Mouse (Mus musculus) ES-E14 (cell line): ENCODE data around the gene Gm16451. TPM values are rescaled to one million over a fixed set of nuclear protein-coding genes. Genes with fewer than 3 reads are reported as not detected.
"Not testable (repeated sequence)": the region's sequence is repeated elsewhere in the genome, so short reads cannot be mapped to it uniquely, and the experiment has no call there.

Experiments
- DNase-seq: peaks from one replicate; pipeline ENCODE4 v3.0.0-alpha.2; 2013; ENCODE audit warnings: low read depth, low spot score
- H3K27ac ChIP-seq: 2 replicates; pipeline ENCODE4 v1.5.1; 2012; ENCODE audit warnings: low read depth, mild to moderate bottlenecking, low read length, moderate library complexity, mixed read lengths; ENCODE audit not compliant: poor library complexity, insufficient read depth, severe bottlenecking
- H3K36me3 ChIP-seq: 2 replicates; pipeline ENCODE4 v1.6.1; 2012; ENCODE audit warnings: mild to moderate bottlenecking, low read length, moderate library complexity, mixed read lengths; ENCODE audit not compliant: control insufficient read depth, poor library complexity, insufficient read depth, severe bottlenecking
- H3K4me1 ChIP-seq, 2 experiments: fragments of 150-350 bp in 1 of 2; sonication (generic) in 1 of 2; 2 replicates each; pipeline ENCODE4 v1.6.1; 2012; ENCODE audit warnings: low read length in 2 of 2, mild to moderate bottlenecking in 1 of 2, mixed read lengths in 1 of 2; ENCODE audit not compliant: control insufficient read depth in 2 of 2, insufficient read depth in 2 of 2, poor library complexity in 1 of 2
- H3K4me3 ChIP-seq, 2 experiments: fragments of 150-350 bp in 1 of 2; sonication (generic) in 1 of 2; 2 replicates each; pipeline ENCODE4 v1.5.1; 2012; ENCODE audit warnings: low read length in 2 of 2, low read depth in 1 of 2, mild to moderate bottlenecking in 1 of 2, mixed read lengths in 1 of 2; ENCODE audit not compliant: insufficient read depth in 1 of 2, poor library complexity in 1 of 2, severe bottlenecking in 1 of 2
- H3K9ac ChIP-seq: 2 replicates; pipeline ENCODE4 v1.6.1; 2012; ENCODE audit warnings: low read depth, mild to moderate bottlenecking, low read length, mixed read lengths; ENCODE audit not compliant: poor library complexity, insufficient read depth, severe bottlenecking
- H3K9me3 ChIP-seq: fragments of 150-350 bp; sonication (generic); 2 replicates; pipeline ENCODE4 v1.6.1; 2012; ENCODE audit warnings: low read depth, mild to moderate bottlenecking, low read length; ENCODE audit not compliant: control insufficient read depth, insufficient read depth
- in situ Hi-C, 2 experiments: fragments of 600-800 bp; cut with MboI; formaldehyde crosslinking; loops; one replicate each; pipeline ENCODE4 v1.15.1; 2025; ENCODE audit warnings: low sequenced_read_pairs in 2 of 2, inconsistent platforms in 1 of 2; ENCODE audit not compliant: unreplicated experiment in 2 of 2
- total RNA-seq: library from RNA; depleted of rRNA; stranded (reverse); fragments of 300-350 nt; gene quantifications from 2 replicates; pipeline ENCODE4 v1.2.3, GENCODE M21; 2012; rRNA removed

Gm16451 gene
- not detected in 2 replicates for total RNA-seq

DNA sequence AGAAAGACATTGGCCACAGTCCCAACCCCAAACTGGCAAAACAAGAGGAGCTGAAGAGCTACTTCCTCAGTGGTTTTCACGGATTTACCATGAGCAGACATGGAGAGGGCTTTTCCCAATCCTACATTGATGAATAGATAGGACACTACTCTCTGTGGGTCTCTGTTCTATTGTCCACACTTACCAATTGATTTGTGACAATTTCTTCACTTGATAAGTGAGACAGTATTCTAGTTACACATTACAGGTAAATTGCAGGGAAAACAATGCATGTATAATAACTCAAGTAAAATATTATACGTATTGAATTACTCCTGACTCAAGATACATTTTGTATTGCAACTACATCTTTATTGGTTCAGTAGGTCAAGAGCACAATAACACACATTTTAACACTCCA lies at the start of gene Gm16451:
TSS of gene Gm16451 (minus strand) at position 101 of the 400 bp plus-strand sequence.
- H3K4me1 ChIP-seq, H3K36me3 ChIP-seq, H3K9me3 ChIP-seq, in situ Hi-C loops, DNase-seq, H3K4me3 ChIP-seq, H3K27ac ChIP-seq, H3K9ac ChIP-seq: not testable (repeated sequence)

DNA sequence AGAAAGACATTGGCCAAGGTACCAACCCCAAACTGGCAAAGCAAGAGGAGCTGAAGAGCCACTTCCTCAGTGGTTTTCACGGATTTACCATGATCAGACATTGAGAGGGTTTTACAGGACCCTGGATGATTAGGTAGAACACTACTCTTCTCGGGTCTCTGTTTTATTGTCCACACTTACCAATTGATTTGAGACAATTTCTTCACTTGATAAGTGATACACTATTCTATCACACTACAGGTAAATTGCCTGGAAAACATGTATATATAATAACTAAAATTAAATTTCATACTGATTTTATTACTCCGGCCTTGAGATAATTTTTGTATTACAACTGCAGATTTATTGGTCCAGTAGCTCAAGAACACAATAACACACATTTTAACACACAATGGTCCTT lies 45.9 kb upstream of the Gm16451 start, which contains the start of gene Vmn1r142:
TSS of gene Vmn1r142 (minus strand) at position 101 of the 400 bp plus-strand sequence.
- H3K36me3 ChIP-seq = not testable (repeated sequence)

DNA sequence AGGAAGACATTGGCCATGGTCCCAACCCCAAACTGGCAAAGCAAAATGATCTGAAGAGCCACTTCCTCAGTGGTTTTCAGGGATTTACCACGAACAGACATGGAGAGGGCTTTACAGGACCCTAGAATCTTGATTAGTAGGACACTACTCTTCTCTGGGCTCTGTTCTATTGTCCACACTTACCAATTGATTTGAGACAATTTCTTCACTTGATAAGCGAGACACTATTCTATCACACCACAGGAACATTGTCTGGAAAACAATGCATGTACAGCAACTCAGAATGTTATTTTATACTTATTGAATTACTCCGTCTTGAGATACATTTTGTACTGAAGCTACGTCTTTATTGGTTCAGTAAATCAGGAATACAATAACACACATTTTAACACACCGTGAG lies 16.6 kb upstream of the Gm16451 start, which contains the start of gene Gm10666:
TSS of gene Gm10666 (minus strand) at position 101 of the 400 bp plus-strand sequence.
- H3K36me3 ChIP-seq, H3K27ac ChIP-seq, H3K4me1 ChIP-seq, H3K9me3 ChIP-seq, H3K9ac ChIP-seq, in situ Hi-C loops, DNase-seq, H3K4me3 ChIP-seq: not testable (repeated sequence)

More for the DNA sequence above, 45.9 kb upstream of the Gm16451 start, which contains the start of gene Vmn1r142:
- H3K4me1 ChIP-seq, in situ Hi-C loops, DNase-seq, H3K27ac ChIP-seq, H3K9ac ChIP-seq, H3K9me3 ChIP-seq, H3K4me3 ChIP-seq: not testable (repeated sequence)

- H3K9me3 ChIP-seq, H3K27ac ChIP-seq, in situ Hi-C loops, DNase-seq, H3K9ac ChIP-seq, H3K4me1 ChIP-seq, H3K36me3 ChIP-seq, H3K4me3 ChIP-seq: not testable (repeated sequence)
These were observed 49.3 kb downstream of the Gm16451 start, which contains the start of gene Vmn1r139 for GRCm38 (mm10) chr7:22068757-22069156. Gene Vmn1r139, plus strand, starts transcription at chr7:22069057.

Other genes starting within 250 kb of the Gm16451 start
- gene Gm5891, start 197.0 kb downstream of the Gm16451 start, total RNA-seq = not detected in 2 replicates
- not detected in 2 replicates for gene Vmn1r137, start 123.7 kb downstream of the Gm16451 start, total RNA-seq
- gene Vmn1r138, start 89.3 kb downstream of the Gm16451 start, total RNA-seq = not detected in 2 replicates
- gene Gm6176, start 61.9 kb downstream of the Gm16451 start, total RNA-seq = not detected in 2 replicates
- not detected in 2 replicates for gene Vmn1r139, start 49.2 kb downstream of the Gm16451 start, total RNA-seq
- gene Gm10666, start 16.5 kb upstream of the Gm16451 start, total RNA-seq = not detected in 2 replicates
- gene Vmn1r142, start 45.8 kb upstream of the Gm16451 start, total RNA-seq = not detected in 2 replicates
- not detected in 2 replicates for gene Vmn1r143, start 71.1 kb upstream of the Gm16451 start, total RNA-seq
- gene Gm8653, start 83.0 kb upstream of the Gm16451 start, total RNA-seq = not detected in 2 replicates
- gene Gm8453, start 111.2 kb upstream of the Gm16451 start, total RNA-seq = not detected in 2 replicates
- gene Gm4187, start 211.5 kb upstream of the Gm16451 start, total RNA-seq = not detected in 2 replicates